ENCODE assay signal across 14 mouse cellular contexts in genomic region chr2:117172981-117173380, GRCm38 (mm10). TPM values are rescaled to one million over a fixed set of nuclear protein-coding genes. Genes with fewer than 3 reads are reported as not detected.
A peak's percentile ranks its signal among the peaks of the same experiment; 100 is the strongest.
DNase-seq lines count a peak whose midpoint lies in the region; ATAC-seq and TF ChIP-seq lines count a peak whose summit lies in the region.
"Had no signal": no experiment of that assay in that cellular context is flagged by ENCODE, and none has a peak within 500 bp of the region (broad histone marks: within the 10 kb centered on the region; RNA-seq: fewer than 3 reads in every experiment).

No protein-coding gene starts in this region.

- dilution Hi-C loops in CH12.LX (cut with MboI; ENCODE audit: extremely low pct_ligation_motif_present, extremely low pct_unique_long_range_greater_than_20kb, low sequenced_read_pairs): no loop called here

- H3K79me2 ChIP-seq in heart, adult 2 months (replicated peaks; ENCODE audit: control insufficient read depth, insufficient read depth, low read length): no peaks in the 10 kb centered on the region; the same call in 1 of the 2 replicates
- H3K79me2 ChIP-seq in CH12.LX (replicated peaks; ENCODE audit: control insufficient read depth, extremely low read depth, insufficient read depth, poor library complexity, severe bottlenecking): no peaks in the 10 kb centered on the region

- peaks cover 11% of the 10 kb centered on the region; the same call in 1 of the 2 replicates for H3K36me3 ChIP-seq in heart, adult 2 months (ENCODE audit: control insufficient read depth, insufficient read depth, low read length)
- peaks cover 26% of the 10 kb centered on the region for H3K36me3 ChIP-seq in heart, embryonic 12.5 days
- H3K36me3 ChIP-seq in CH12.LX (replicated peaks in 1 of 2; ENCODE audit: control insufficient read depth in 1 of 2, insufficient read depth in 1 of 2, low read length in 1 of 2): peaks cover 15 to 46% of the 10 kb centered on the region in 2 experiments

- 57% methylated on average over 4 of the region's 4 CpGs for WGBS in heart, adult 2 months
- 83% methylated on average over 4 of the region's 4 CpGs for WGBS in heart, embryonic 12.5 days

- H3K4me2 ChIP-seq in heart, embryonic 12.5 days: no peak overlapping the region
- no peak overlapping the region for H3K4me2 ChIP-seq in CH12.LX (ENCODE audit: insufficient read depth, low read depth, poor library complexity, severe bottlenecking)
- H3K4me2 ChIP-seq: stomach, embryonic 15.5 days had no signal

- no peak for TF ChIP-seq EP300 in heart, adult 2 months (IDR thresholded peaks at IDR 0.05; ENCODE audit: insufficient read depth, low read depth, low read length)
- TF ChIP-seq EP300 in CH12.LX (IDR thresholded peaks at IDR 0.05; ENCODE audit: low read length): no peak

- no peak for TF ChIP-seq POLR2A in heart, adult 2 months (IDR thresholded peaks at IDR 0.05; ENCODE audit: insufficient read depth, low read depth, low read length)
- TF ChIP-seq POLR2A in CH12.LX (IDR thresholded peaks at IDR 0.05; ENCODE audit: low read depth, low read length): no peak

- in situ Hi-C loops in CH12.LX (cut with MboI; ENCODE audit: low pct_ligation_motif_present, low pct_unique_long_range_greater_than_20kb, low sequenced_read_pairs): loop anchor here (10.0 kb wide), 1 partner anchor 48 kb away; the partner anchor contains the start of gene Spred1

- no peak for ATAC-seq in heart, embryonic 12.5 days (ENCODE audit: insufficient number of reproducible peaks, low FRiP score)

- TF ChIP-seq RAD21 in CH12.LX (IDR thresholded peaks at IDR 0.05; ENCODE audit: low read depth, low read length): peak; percentile 12

- intact Hi-C loops in heart, adult 2 months (cut with DNase I): no loop called here

- peak; percentile 78 for TF ChIP-seq CTCF in heart, adult 2 months (IDR thresholded peaks at IDR 0.05)
- TF ChIP-seq CTCF in layer of hippocampus, adult 2 months (conservative IDR thresholded peaks at IDR 0.05): peak; percentile 77
- peak in 1 of 2 experiments; percentile 43; a peak in 2 of 4 replicates for TF ChIP-seq CTCF in CH12.LX (conservative IDR thresholded peaks at IDR 0.05 in 1 of 2, IDR thresholded peaks at IDR 0.05 in 1 of 2; ENCODE audit: low read depth in 2 of 2, low read length in 2 of 2)

- no peak overlapping the region for H3K4me3 ChIP-seq in heart, adult 2 months
- H3K4me3 ChIP-seq in heart, embryonic 12.5 days: no peak overlapping the region
- H3K4me3 ChIP-seq in layer of hippocampus, adult 2 months: no peak overlapping the region
- H3K4me3 ChIP-seq in CH12.LX (replicated peaks in 1 of 3; ENCODE audit: low read depth in 2 of 3, low read length in 2 of 3, poor library complexity in 1 of 3): no peak overlapping the region
- H3K4me3 ChIP-seq: embryonic facial prominence, embryonic 10.5 days; megakaryocyte, embryonic 14.5 days; stomach, embryonic 15.5 days had no signal

- no peaks in the 10 kb centered on the region; the same call in 1 of the 2 replicates for H3K4me1 ChIP-seq in heart, adult 2 months (ENCODE audit: control insufficient read depth, insufficient read depth, low read length)
- H3K4me1 ChIP-seq in heart, embryonic 12.5 days (replicated peaks): 0 out of 2 replicates have a peak, but pooled peaks cover 3% of the 10 kb centered on the region
- H3K4me1 ChIP-seq in CH12.LX (ENCODE audit: control insufficient read depth in 1 of 2, insufficient read depth in 2 of 2): peaks cover 0 to 14% of the 10 kb centered on the region in 2 experiments; a peak in 1 of 4 replicates
- H3K4me1 ChIP-seq: embryonic facial prominence, embryonic 10.5 days; stomach, embryonic 15.5 days had no signal

- DNase-seq in heart, adult 2 months: no peak
- no peak for DNase-seq in layer of hippocampus, adult 2 months (ENCODE audit: low spot score in 2 of 2)
- no peak for DNase-seq in layer of hippocampus, adult 8-10 months (ENCODE audit: low spot score in 2 of 2)
- DNase-seq in 416B (ENCODE audit: low read depth) (peak; percentile 44), CH12.LX (ENCODE audit: extremely low read depth) (no peak)
- DNase-seq in thymus, postnatal 36 days: no peak
- DNase-seq: cerebellum, adult 8-10 months; retina, postnatal 1 day; thymus, postnatal 14 days had no signal

- H3K27ac ChIP-seq in heart, adult 2 months: no peak overlapping the region
- no peak overlapping the region for H3K27ac ChIP-seq in heart, embryonic 12.5 days (ENCODE audit: poor library complexity, severe bottlenecking)
- no peak overlapping the region for H3K27ac ChIP-seq in layer of hippocampus, adult 2 months
- no peak overlapping the region for H3K27ac ChIP-seq in CH12.LX (ENCODE audit: insufficient read depth, low read depth)
- H3K27ac ChIP-seq: embryonic facial prominence, embryonic 10.5 days; liver, embryonic 14.5 days; stomach, embryonic 15.5 days had no signal

- H3K9ac ChIP-seq in heart, adult 2 months (ENCODE audit: low read depth, low read length): no peak overlapping the region
- H3K9ac ChIP-seq in heart, embryonic 12.5 days: no peak overlapping the region
- no peak overlapping the region for H3K9ac ChIP-seq in CH12.LX (ENCODE audit: insufficient read depth, low read depth)
- H3K9ac ChIP-seq: liver, embryonic 14.5 days; stomach, embryonic 15.5 days had no signal

- no peaks in the 10 kb centered on the region for H3K9me3 ChIP-seq in heart, embryonic 12.5 days (replicated peaks)
- no peaks in the 10 kb centered on the region for H3K9me3 ChIP-seq in CH12.LX (replicated peaks; ENCODE audit: low read length)
- H3K9me3 ChIP-seq: embryonic facial prominence, embryonic 10.5 days; megakaryocyte, embryonic 14.5 days; stomach, embryonic 15.5 days had no signal

- no peaks in the 10 kb centered on the region for H3K27me3 ChIP-seq in heart, adult 2 months (ENCODE audit: control insufficient read depth, insufficient read depth, low read length)
- H3K27me3 ChIP-seq in heart, embryonic 12.5 days (replicated peaks): no peaks in the 10 kb centered on the region
- no peaks in the 10 kb centered on the region for H3K27me3 ChIP-seq in CH12.LX (replicated peaks)
- H3K27me3 ChIP-seq: megakaryocyte, embryonic 14.5 days; stomach, embryonic 15.5 days had no signal

TF ChIP-seq in CH12.LX, 34 proteins besides CTCF, POLR2A, EP300 and RAD21:
- TF ChIP-seq SMC3 (IDR thresholded peaks at IDR 0.05; ENCODE audit: low read depth, low read length): peak; percentile 27
- no peak for TF ChIP-seq MYC (IDR thresholded peaks at IDR 0.05; ENCODE audit: low read depth, low read length)

RNA-seq across cellular contexts. Expression of gene Spred1, which starts 51.8 kb away (rescaled TPM):
- total RNA-seq in heart, adult 2 months (2021): 10 to 100 TPM; 14.0 to 15.6 TPM
- polyA plus RNA-seq in heart, adult 2 months (2012; rRNA removed): 3.7 and 7.5 TPM in 2 replicates
- polyA plus RNA-seq in heart, embryonic 12.5 days (2016; fragmentation: Nextera tagmentation; extraction: Ambion mirVana): 13.8 and 14.7 TPM in 2 replicates
- total RNA-seq in layer of hippocampus, adult 2 months (2021): 10 to 100 TPM; 97.0 to 97.4 TPM
- total RNA-seq in layer of hippocampus, adult 8-10 months (2022): 100 to 1,000 TPM in 2 of 4 experiments, 10 to 100 TPM in 2; 79.4 to 115 (median 97.4) TPM
- total RNA-seq in CH12.LX (2012; rRNA removed): 6.9 and 7.0 TPM in 2 replicates
- 16.5 and 18.1 TPM in 2 replicates for total RNA-seq in CH12.LX (2014; rRNA removed)
- 8.8 and 9.7 TPM in 2 replicates for polyA plus RNA-seq in CH12.LX (2012; ENCODE audit: insufficient read length, low read depth)

Comparison
In these comparisons a context has a peak if more than half of its experiments do, and no peak if none do; other contexts are left out.
1. RNA of gene Spred1, which starts 51.8 kb away (total RNA-seq): 79.4 to 115 TPM in layer of hippocampus, adult 8-10 months and 97.0 to 97.4 TPM in layer of hippocampus, adult 2 months; 6.9 to 18.1 TPM in CH12.LX and 14.0 to 15.6 TPM in heart, adult 2 months; every median in the first group is over 4 times any median in the second.